Mouse (Mus musculus): ENCODE data around the gene Tnfsf12. TPM values are rescaled to one million over a fixed set of nuclear protein-coding genes. Genes with fewer than 3 reads are reported as not detected.

The Tnfsf12 gene
- polyA plus RNA-seq, 1 experiment from 2014 or later, result 8.0 TPM

DNA sequence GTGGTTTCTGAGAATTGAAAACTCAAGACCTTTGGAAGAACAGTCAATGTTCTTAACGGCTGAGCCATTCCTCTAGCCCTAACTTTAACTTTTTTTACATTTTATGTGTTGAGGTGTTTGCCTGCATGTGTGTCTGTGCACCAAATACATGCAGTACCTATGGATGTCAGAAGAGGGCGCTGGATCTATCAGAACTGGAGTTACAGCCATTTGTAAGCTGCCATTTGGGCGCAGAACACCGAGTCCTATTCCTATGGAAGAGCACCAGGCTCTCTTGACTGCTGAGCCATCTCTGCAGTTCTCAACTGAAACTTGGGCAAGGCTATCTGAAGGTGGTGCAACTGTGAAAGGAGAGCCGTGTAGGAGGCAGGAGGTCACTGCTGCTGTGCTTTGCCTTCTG lies 2.9 kb upstream of the Tnfsf12 start:
- H3K9ac ChIP-seq (ENCODE audit: low read length), result no peak overlapping the region
- no peaks in the 10 kb centered on the region for H3K36me3 ChIP-seq (ENCODE audit: control insufficient read depth, insufficient read depth, low read length)
- H3K4me2 ChIP-seq (ENCODE audit: low read length), result no peak overlapping the region
- 0 out of 2 replicates have a peak, but pooled peaks cover 3% of the 10 kb centered on the region for H3K9me3 ChIP-seq (ENCODE audit: control insufficient read depth, low read length)
- no peak for DNase-seq (ENCODE audit: low spot score)
- no peak overlapping the region for H3K4me3 ChIP-seq (ENCODE audit: low read depth, low read length)
- no peaks in the 10 kb centered on the region for H3K27me3 ChIP-seq (replicated peaks; ENCODE audit: control insufficient read depth, insufficient read depth, low read length)
- no peaks in the 10 kb centered on the region for H3K4me1 ChIP-seq (replicated peaks; ENCODE audit: control insufficient read depth, insufficient read depth, low read length)
- no peak for ATAC-seq (replicated peaks; ENCODE audit: low FRiP score, low TSS enrichment, low read depth)
- WGBS, result 72% methylated on average over 5 of the region's 5 CpGs
- H3K27ac ChIP-seq (ENCODE audit: low read depth), result no peak overlapping the region

DNA sequence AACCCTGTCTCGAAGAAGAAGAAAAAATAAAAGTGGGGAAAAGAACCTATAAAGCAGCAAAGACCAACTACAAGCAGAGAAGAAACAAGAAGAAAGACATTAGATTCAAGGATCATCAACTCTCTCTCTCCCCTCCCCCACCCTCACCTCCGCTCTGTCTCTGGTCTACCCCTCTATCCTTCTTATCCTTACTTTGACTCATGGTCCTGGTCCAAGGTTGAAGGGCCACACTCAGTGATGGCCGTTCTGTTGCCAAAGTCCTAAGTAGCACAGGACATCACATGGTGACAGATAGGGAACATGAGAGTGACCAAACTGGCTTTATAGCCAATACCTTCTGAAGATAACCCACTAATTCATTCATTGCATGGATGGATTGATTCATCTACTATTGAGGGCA lies 1.7 kb upstream of the Tnfsf12 start:
- Histone ChIP-seq H3K27me3 (replicated peaks; ENCODE audit: control insufficient read depth, insufficient read depth, low read length) (no peaks in the 10 kb centered on the region), H3K4me1 (replicated peaks; ENCODE audit: control insufficient read depth, insufficient read depth, low read length) (no peaks in the 10 kb centered on the region), H3K4me2 (ENCODE audit: low read length) (no peak overlapping the region), H3K9me3 (ENCODE audit: control insufficient read depth, low read length) (0 out of 2 replicates have a peak, but pooled peaks cover 3% of the 10 kb centered on the region), H3K27ac (ENCODE audit: low read depth) (no peak overlapping the region), H3K9ac (ENCODE audit: low read length) (no peak overlapping the region), H3K36me3 (ENCODE audit: control insufficient read depth, insufficient read depth, low read length) (no peaks in the 10 kb centered on the region), H3K4me3 (ENCODE audit: low read depth, low read length) (no peak overlapping the region)
- ATAC-seq (replicated peaks; ENCODE audit: low FRiP score, low TSS enrichment, low read depth) (no peak), DNase-seq (ENCODE audit: low spot score) (no peak)
- 85% methylated on average over 3 of the region's 3 CpGs for WGBS

- 23% methylated on average over 6 of the region's 6 CpGs for WGBS
- no peak for ATAC-seq (replicated peaks; ENCODE audit: low FRiP score, low TSS enrichment, low read depth)
- peak overlapping the region; percentile 57; the same call in 1 of the 2 replicates for H3K27ac ChIP-seq (ENCODE audit: low read depth)
These were observed 646 bp downstream of the Tnfsf12 start for GRCm38 (mm10) chr11:69695046-69695360.

GRCm38 (mm10) chr11:69693421-69693965 lies 2.2 kb downstream of the Tnfsf12 start:
- Histone ChIP-seq H3K4me3 (ENCODE audit: low read depth, low read length) (no peak overlapping the region), H3K4me1 (replicated peaks; ENCODE audit: control insufficient read depth, insufficient read depth, low read length) (no peaks in the 10 kb centered on the region), H3K27me3 (replicated peaks; ENCODE audit: control insufficient read depth, insufficient read depth, low read length) (no peaks in the 10 kb centered on the region), H3K9ac (ENCODE audit: low read length) (no peak overlapping the region), H3K27ac (ENCODE audit: low read depth) (no peak overlapping the region), H3K9me3 (ENCODE audit: control insufficient read depth, low read length) (0 out of 2 replicates have a peak, but pooled peaks cover under 1% of the 10 kb centered on the region), H3K4me2 (ENCODE audit: low read length) (no peak overlapping the region), H3K36me3 (ENCODE audit: control insufficient read depth, insufficient read depth, low read length) (no peaks in the 10 kb centered on the region)
- ATAC-seq (replicated peaks; ENCODE audit: low FRiP score, low TSS enrichment, low read depth) (no peak), DNase-seq (ENCODE audit: low spot score) (no peak)
- 58% methylated on average over 11 of the region's 11 CpGs for WGBS

More at GRCm38 (mm10) chr11:69695046-69695360, 646 bp downstream of the Tnfsf12 start:
- peak overlapping the region; percentile 54 for H3K4me3 ChIP-seq (ENCODE audit: low read depth, low read length)
- no peaks in the 10 kb centered on the region for H3K27me3 ChIP-seq (replicated peaks; ENCODE audit: control insufficient read depth, insufficient read depth, low read length)
- H3K4me1 ChIP-seq (replicated peaks; ENCODE audit: control insufficient read depth, insufficient read depth, low read length), result no peaks in the 10 kb centered on the region
- H3K9ac ChIP-seq (ENCODE audit: low read length), result peak overlapping the region; percentile 59
- no peaks in the 10 kb centered on the region for H3K36me3 ChIP-seq (ENCODE audit: control insufficient read depth, insufficient read depth, low read length)
- no peak for DNase-seq (ENCODE audit: low spot score)
- 0 out of 2 replicates have a peak, but pooled peaks cover 3% of the 10 kb centered on the region for H3K9me3 ChIP-seq (ENCODE audit: control insufficient read depth, low read length)
- peak overlapping the region; percentile 79 for H3K4me2 ChIP-seq (ENCODE audit: low read length)

GRCm38 (mm10) chr11:69692863-69693262 lies 2.8 kb downstream of the Tnfsf12 start:
- ATAC-seq (replicated peaks; ENCODE audit: low FRiP score, low TSS enrichment, low read depth), result no peak
- H3K27me3 ChIP-seq (replicated peaks; ENCODE audit: control insufficient read depth, insufficient read depth, low read length), result no peaks in the 10 kb centered on the region

GRCm38 (mm10) chr11:69692196-69692811 lies 3.3 kb downstream of the Tnfsf12 start:
- Histone ChIP-seq H3K36me3 (ENCODE audit: control insufficient read depth, insufficient read depth, low read length) (no peaks in the 10 kb centered on the region), H3K4me2 (ENCODE audit: low read length) (no peak overlapping the region), H3K27ac (ENCODE audit: low read depth) (no peak overlapping the region), H3K9me3 (ENCODE audit: control insufficient read depth, low read length) (no peaks in the 10 kb centered on the region), H3K9ac (ENCODE audit: low read length) (no peak overlapping the region), H3K4me3 (ENCODE audit: low read depth, low read length) (no peak overlapping the region), H3K27me3 (replicated peaks; ENCODE audit: control insufficient read depth, insufficient read depth, low read length) (no peaks in the 10 kb centered on the region), H3K4me1 (replicated peaks; ENCODE audit: control insufficient read depth, insufficient read depth, low read length) (no peaks in the 10 kb centered on the region)
- no peak for ATAC-seq (replicated peaks; ENCODE audit: low FRiP score, low TSS enrichment, low read depth)
- no peak for DNase-seq (ENCODE audit: low spot score)
- WGBS, result 73% methylated on average over 9 of the region's 9 CpGs

More at GRCm38 (mm10) chr11:69692863-69693262, 2.8 kb downstream of the Tnfsf12 start:
- no peak overlapping the region for H3K9ac ChIP-seq (ENCODE audit: low read length)
- H3K9me3 ChIP-seq (ENCODE audit: control insufficient read depth, low read length), result no peaks in the 10 kb centered on the region
- H3K36me3 ChIP-seq (ENCODE audit: control insufficient read depth, insufficient read depth, low read length), result no peaks in the 10 kb centered on the region
- H3K4me2 ChIP-seq (ENCODE audit: low read length), result no peak overlapping the region
- no peak overlapping the region for H3K27ac ChIP-seq (ENCODE audit: low read depth)
- no peak for DNase-seq (ENCODE audit: low spot score)
- H3K4me3 ChIP-seq (ENCODE audit: low read depth, low read length), result no peak overlapping the region
- WGBS, result 74% methylated on average over 6 of the region's 6 CpGs
- no peaks in the 10 kb centered on the region for H3K4me1 ChIP-seq (replicated peaks; ENCODE audit: control insufficient read depth, insufficient read depth, low read length)

DNA sequence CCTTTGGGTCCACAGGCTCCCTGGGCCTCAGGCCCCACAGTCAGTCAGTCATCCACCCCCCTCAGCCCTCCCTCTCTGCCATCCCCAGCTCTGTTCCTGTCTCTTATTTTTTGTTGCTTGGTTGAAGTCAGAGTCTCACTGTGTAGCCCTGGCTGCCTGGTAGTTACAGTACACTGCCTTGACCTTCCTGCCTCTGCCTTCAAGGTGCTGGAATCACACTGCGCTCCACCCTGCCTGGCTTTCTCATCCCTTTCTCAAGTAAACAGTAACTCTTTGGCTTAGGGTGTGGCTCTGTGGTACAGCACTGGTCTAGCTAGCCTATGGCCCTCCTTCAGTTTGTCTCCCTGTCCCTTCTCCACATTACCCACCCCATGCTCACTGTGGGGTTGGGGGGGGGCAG lies 5.8 kb downstream of the Tnfsf12 start:
- DNase-seq (ENCODE audit: low spot score) (no peak), ATAC-seq (replicated peaks; ENCODE audit: low FRiP score, low TSS enrichment, low read depth) (no peak)
- Histone ChIP-seq H3K9me3 (ENCODE audit: control insufficient read depth, low read length) (no peaks in the 10 kb centered on the region), H3K4me3 (ENCODE audit: low read depth, low read length) (no peak overlapping the region), H3K27me3 (replicated peaks; ENCODE audit: control insufficient read depth, insufficient read depth, low read length) (no peaks in the 10 kb centered on the region), H3K36me3 (ENCODE audit: control insufficient read depth, insufficient read depth, low read length) (no peaks in the 10 kb centered on the region), H3K4me1 (replicated peaks; ENCODE audit: control insufficient read depth, insufficient read depth, low read length) (peaks cover 8% of the 10 kb centered on the region; the same call in 1 of the 2 replicates), H3K9ac (ENCODE audit: low read length) (no peak overlapping the region), H3K27ac (ENCODE audit: low read depth) (no peak overlapping the region), H3K4me2 (ENCODE audit: low read length) (no peak overlapping the region)
- 95% methylated on average over 1 of the region's 1 CpGs for WGBS

GRCm38 (mm10) chr11:69687061-69687460 lies 8.6 kb downstream of the Tnfsf12 start:
- no peak for ATAC-seq (replicated peaks; ENCODE audit: low FRiP score, low TSS enrichment, low read depth)
- H3K27ac ChIP-seq (ENCODE audit: low read depth), result no peak overlapping the region
- no peak for DNase-seq (ENCODE audit: low spot score)
- no peaks in the 10 kb centered on the region for H3K27me3 ChIP-seq (replicated peaks; ENCODE audit: control insufficient read depth, insufficient read depth, low read length)
- H3K4me3 ChIP-seq (ENCODE audit: low read depth, low read length), result no peak overlapping the region
- no peaks in the 10 kb centered on the region for H3K36me3 ChIP-seq (ENCODE audit: control insufficient read depth, insufficient read depth, low read length)
- 49% methylated on average over 5 of the region's 5 CpGs for WGBS
- H3K9ac ChIP-seq (ENCODE audit: low read length), result no peak overlapping the region
- H3K9me3 ChIP-seq (ENCODE audit: control insufficient read depth, low read length), result no peaks in the 10 kb centered on the region
- H3K4me1 ChIP-seq (replicated peaks; ENCODE audit: control insufficient read depth, insufficient read depth, low read length), result peaks cover 17% of the 10 kb centered on the region
- no peak overlapping the region for H3K4me2 ChIP-seq (ENCODE audit: low read length)

DNA sequence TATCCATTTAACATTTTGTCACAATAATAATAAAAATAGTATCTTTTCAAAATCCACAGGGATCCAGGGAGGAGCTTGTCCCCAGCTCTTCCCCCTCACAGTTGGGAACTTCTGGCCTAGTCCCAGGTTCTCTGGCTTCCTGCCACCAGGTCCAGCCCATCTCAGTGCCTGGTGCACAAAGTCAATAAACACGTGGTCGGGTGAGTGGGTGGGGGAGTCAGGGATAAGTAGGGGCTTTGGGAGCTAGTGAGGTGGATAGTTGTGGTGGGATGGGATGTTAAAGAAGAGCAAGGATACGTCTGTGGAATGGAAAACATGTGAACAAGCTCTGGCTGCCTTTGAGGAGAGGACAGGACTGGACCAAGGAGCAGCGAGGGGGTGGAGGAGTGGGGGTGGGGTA lies 9.3 kb downstream of the Tnfsf12 start:
- no peak for ATAC-seq (replicated peaks; ENCODE audit: low FRiP score, low TSS enrichment, low read depth)
- Histone ChIP-seq H3K4me1 (replicated peaks; ENCODE audit: control insufficient read depth, insufficient read depth, low read length) (peaks cover 17% of the 10 kb centered on the region), H3K4me2 (ENCODE audit: low read length) (no peak overlapping the region), H3K9me3 (ENCODE audit: control insufficient read depth, low read length) (no peaks in the 10 kb centered on the region), H3K4me3 (ENCODE audit: low read depth, low read length) (no peak overlapping the region), H3K27ac (ENCODE audit: low read depth) (no peak overlapping the region), H3K9ac (ENCODE audit: low read length) (no peak overlapping the region), H3K27me3 (replicated peaks; ENCODE audit: control insufficient read depth, insufficient read depth, low read length) (no peaks in the 10 kb centered on the region), H3K36me3 (ENCODE audit: control insufficient read depth, insufficient read depth, low read length) (no peaks in the 10 kb centered on the region)
- 14% methylated on average over 4 of the region's 4 CpGs for WGBS
- peak; percentile 70 for DNase-seq (ENCODE audit: low spot score)

Measured in intestine, embryonic 14.5 days (tissue).